Mouse (Mus musculus) retina, adult 2 months (tissue): ENCODE data around the gene Capn15.

ENCODE experiments used
- DNase-seq: peaks from one replicate; pipeline ENCODE4 v3.0.0-alpha.2; 2012; ENCODE audit warnings: low read depth, low spot score

Gene Capn15

GRCm38 (mm10) chr17:25998425-25998824, 12.8 kb upstream of the Capn15 start:
- DNase-seq = no peak

GRCm38 (mm10) chr17:25993489-25993888, 7.9 kb upstream of the Capn15 start:
- DNase-seq = no peak

GRCm38 (mm10) chr17:25992274-25992673, 6.7 kb upstream of the Capn15 start:
- DNase-seq = no peak

- DNase-seq = no peak
Measured at GRCm38 (mm10) chr17:25990331-25990730, 4.7 kb upstream of the Capn15 start.

GRCm38 (mm10) chr17:25984556-25985305, 865 bp downstream of the Capn15 start:
- DNase-seq = no peak

GRCm38 (mm10) chr17:25984066-25984465, 1.5 kb downstream of the Capn15 start:
- DNase-seq = no peak

GRCm38 (mm10) chr17:25982913-25983312, 2.7 kb downstream of the Capn15 start:
- DNase-seq = no peak

GRCm38 (mm10) chr17:25980854-25981253, 4.7 kb downstream of the Capn15 start:
- no peak for DNase-seq

- no peak for DNase-seq
Measured at GRCm38 (mm10) chr17:25979829-25980738, 5.5 kb downstream of the Capn15 start.

GRCm38 (mm10) chr17:25970954-25971707, 14.5 kb downstream of the Capn15 start:
- DNase-seq = no peak

GRCm38 (mm10) chr17:25970448-25970847, 15.1 kb downstream of the Capn15 start:
- DNase-seq = no peak

- no peak for DNase-seq
Measured at GRCm38 (mm10) chr17:25968176-25968575, 17.4 kb downstream of the Capn15 start.

- no peak for DNase-seq
Measured at GRCm38 (mm10) chr17:25967652-25968051, 17.9 kb downstream of the Capn15 start.

GRCm38 (mm10) chr17:25964271-25964670, 21.3 kb downstream of the Capn15 start:
- no peak for DNase-seq

GRCm38 (mm10) chr17:25962413-25962905, 23.1 kb downstream of the Capn15 start:
- no peak for DNase-seq

GRCm38 (mm10) chr17:25961566-25961965, 24.0 kb downstream of the Capn15 start:
- DNase-seq = no peak

GRCm38 (mm10) chr17:25959630-25960467, 25.7 kb downstream of the Capn15 start:
- DNase-seq = no peak

- DNase-seq = no peak
Measured at GRCm38 (mm10) chr17:25958771-25959494, 26.7 kb downstream of the Capn15 start.

GRCm38 (mm10) chr17:25957586-25958051, 28.0 kb downstream of the Capn15 start:
- no peak for DNase-seq

- no peak for DNase-seq
Measured at GRCm38 (mm10) chr17:25956631-25957030, 29.0 kb downstream of the Capn15 start.
